Mouse (Mus musculus) neutrophil, adult 5-6 weeks (primary cell): ENCODE measurements around the gene Kif17. TPM values are rescaled to one million over a fixed set of nuclear protein-coding genes. Genes with fewer than 3 reads are reported as not detected.

Source experiments
- ATAC-seq: fragments of 151-379, 151-347 bp; 2 replicates; pipeline ENCODE4 v1.8.0; 2017; ENCODE audit warnings: mild to moderate bottlenecking, moderate TSS enrichment; ENCODE audit not compliant: insufficient number of reproducible peaks, poor library complexity, low FRiP score, severe bottlenecking; ENCODE audit errors: extremely low read depth
- total RNA-seq: library from RNA; stranded (forward); fragments of 200-1000 nt; gene quantifications from 2 replicates; pipeline ENCODE4 v1.2.3, GENCODE M21; 2017

The Kif17 gene
- total RNA-seq = not detected in 2 replicates

- peak; percentile 65 for ATAC-seq
These were observed at the start of gene Kif17, which contains the start of gene Sh2d5 for GRCm38 (mm10) chr4:138250088-138250960. TSS of gene Kif17 (plus strand) at chr4:138250435. TSS of gene Sh2d5 (plus strand) at chr4:138250403.

DNA sequence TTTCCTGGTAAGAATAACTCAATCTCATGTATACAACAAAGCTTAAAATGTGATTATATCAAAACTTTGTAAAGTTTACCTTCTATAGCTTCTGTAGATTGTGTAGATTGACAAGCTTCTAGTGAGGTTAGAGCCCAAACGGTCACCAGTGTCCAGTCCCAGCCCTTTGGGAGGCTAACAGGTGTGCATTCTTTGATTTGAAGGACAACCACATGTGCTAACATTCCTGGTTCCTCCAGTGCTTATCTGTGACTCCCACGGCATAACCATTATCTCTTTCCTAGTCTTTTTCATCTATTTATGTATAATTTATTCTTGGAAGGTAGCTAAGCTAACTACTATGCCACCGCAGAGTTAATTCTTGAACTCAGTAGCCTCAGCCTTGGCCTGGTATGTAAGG lies 49.5 kb upstream of the Kif17 start:
- no peak for ATAC-seq

DNA sequence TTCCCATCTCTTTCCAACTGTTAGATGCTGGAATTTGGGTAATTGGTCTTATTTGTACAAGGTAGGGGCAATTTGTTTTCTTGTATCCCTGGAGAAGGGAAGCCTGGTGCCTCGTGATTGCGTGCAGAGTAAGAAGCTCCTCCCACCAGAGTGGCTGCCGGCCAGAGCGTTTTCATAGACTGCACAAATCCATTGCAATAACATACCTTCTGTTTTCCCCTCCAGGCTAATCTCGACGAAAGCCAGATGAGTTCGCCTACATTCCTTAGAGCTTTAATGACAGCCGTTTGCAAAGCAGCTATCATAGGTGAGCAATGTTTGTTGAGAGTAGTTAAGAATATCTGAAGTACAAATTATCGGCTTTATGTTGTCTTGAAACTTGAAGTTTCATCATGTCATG lies 48.5 kb upstream of the Kif17 start:
- ATAC-seq = no peak

DNA sequence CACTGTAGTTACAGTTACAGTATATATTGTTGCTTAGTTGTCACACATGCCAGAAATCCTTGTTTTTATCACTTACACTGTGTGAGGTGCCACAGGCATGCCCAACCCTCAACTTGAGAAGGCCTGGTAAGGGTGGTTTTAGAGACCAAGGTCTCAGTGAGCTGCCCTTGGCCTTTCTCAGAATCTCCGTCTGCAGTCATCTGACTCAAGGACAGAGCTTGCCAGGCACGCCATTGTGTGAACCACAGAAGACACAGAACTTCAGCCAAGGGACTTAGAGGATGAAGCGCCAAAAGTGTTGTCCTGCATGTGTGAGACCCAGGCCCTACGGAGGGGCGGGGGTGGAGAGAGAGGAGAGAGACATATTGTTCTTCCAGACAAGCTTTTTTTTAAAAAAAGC lies 40.1 kb upstream of the Kif17 start:
- no peak for ATAC-seq

DNA sequence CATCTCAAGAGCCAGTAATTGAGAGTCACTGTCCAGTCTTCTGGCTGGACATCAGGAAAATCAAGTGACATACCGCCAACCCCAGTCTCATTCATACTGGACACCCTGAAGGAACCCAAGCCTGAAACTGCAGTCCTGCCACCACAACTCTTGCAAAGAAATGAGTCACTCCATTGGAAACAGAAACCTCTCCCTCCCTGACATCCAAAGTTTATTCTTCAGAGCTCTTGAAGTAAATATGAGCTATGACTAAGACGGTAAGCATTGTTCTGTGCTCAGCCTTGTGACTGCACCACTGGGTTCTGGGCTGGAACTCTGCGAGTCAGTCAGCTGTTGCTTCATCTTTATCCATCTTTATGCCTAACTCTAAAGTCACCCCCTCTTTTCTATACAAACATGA lies 36.4 kb upstream of the Kif17 start:
- ATAC-seq = no peak

DNA sequence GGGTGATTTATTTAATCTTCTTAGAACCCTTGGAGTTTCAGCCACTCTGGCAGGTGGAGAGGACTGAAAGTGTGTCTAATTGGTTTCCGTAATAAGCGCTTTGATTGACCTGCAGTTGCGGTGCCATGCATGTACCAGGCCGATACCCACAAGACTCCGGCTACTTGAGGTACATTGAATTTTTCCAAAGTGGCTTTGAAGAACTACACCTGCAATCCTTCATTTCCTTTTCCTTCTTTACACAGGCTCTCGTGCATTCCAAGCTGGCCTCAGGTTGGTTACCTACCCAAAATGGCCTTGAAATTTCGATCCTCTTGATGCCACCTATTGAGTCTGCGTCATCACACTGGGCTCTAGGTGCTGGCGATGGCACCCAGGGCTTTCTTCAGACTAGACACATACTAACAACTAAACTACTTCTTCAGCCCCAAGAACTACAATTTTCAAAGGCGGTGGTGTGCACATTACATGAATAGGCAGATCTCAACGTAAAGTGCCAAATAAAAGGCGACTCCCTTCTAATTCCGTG lies 34.5 kb upstream of the Kif17 start:
- no peak for ATAC-seq

DNA sequence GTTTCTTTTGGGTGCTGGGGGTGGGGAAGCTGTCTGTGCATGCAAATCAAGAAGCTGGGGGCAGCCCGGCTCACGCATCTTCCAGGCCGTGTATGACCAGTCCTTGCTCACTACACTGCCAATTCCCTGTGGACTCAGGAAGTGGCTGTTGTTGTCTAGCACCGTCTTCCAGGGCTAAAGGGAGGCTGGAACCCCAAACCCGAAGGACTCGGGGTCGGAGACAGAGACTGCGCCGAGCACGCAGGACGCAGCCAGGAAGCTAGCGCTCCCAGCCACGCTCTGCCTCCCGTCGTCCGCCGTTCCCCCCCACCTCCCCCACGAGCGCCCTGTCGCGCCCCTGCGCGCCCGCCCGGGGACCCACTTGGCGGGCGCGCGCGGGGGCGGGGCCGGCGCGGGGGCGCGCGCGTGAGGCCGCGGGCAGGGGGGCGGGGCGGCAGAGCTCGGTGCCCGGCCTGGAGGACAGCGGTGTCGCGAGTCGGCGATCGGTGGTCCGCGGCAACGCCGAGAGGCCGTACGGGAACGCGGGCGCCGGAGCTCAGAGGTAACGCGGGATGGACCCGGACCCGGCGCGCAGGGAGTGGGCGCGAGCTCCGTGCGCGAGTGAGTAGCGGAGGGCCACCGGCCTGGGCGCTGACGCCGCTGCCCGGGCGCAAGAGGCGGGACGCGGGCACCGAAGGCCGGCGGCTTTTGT lies 33.9 kb upstream of the Kif17 start, which contains the start of gene Hp1bp3:
Hp1bp3 (plus strand) TSS at position 97 of the 691 bp plus-strand sequence.
- ATAC-seq = peak; percentile 15; the same call in 1 of the 2 replicates

GRCm38 (mm10) chr4:138216891-138217392 lies 33.3 kb upstream of the Kif17 start:
- ATAC-seq = peak; percentile 91

- no peak for ATAC-seq
These were observed 32.8 kb upstream of the Kif17 start for GRCm38 (mm10) chr4:138217441-138217840.

- no peak for ATAC-seq
These were observed 32.1 kb upstream of the Kif17 start for GRCm38 (mm10) chr4:138217951-138218685.

DNA sequence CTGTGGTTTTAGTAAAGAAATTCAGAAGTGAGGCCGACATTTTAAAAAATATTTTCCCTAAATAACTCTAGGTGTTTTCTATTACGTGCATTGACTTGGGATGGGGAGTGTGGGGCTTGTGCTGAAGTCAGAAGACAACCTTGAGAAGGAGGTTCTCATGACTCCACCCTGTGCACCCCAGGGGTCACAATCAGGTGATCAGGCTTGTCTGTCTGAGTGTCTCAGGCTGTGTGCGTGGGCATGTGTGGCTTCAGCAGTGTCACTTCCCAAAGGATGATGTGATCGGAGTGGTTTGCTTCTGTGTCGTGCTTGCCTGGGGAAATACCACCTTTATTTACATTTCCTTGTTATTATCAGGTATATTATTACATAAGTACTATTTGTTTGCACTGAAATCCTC lies 30.9 kb upstream of the Kif17 start:
- no peak for ATAC-seq

DNA sequence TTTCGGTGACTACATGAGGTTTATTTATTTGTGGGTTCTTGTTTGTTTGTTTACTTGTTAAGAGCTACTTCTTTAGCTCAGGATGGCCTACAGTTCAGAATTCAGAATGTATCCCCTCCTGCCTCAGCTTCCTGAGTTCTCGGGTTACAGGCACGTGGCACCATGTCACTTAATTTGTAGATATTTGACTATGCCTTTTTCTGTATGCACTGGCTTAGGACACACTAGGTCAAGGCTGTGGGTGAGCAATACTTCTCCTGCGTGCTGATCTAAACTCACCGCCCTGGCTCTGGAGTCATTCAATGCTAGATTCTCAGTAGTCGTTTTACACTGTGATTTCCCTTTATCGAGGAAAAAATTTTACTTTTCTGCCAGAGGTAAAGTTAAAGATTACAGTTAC lies 29.5 kb upstream of the Kif17 start:
- no peak for ATAC-seq

DNA sequence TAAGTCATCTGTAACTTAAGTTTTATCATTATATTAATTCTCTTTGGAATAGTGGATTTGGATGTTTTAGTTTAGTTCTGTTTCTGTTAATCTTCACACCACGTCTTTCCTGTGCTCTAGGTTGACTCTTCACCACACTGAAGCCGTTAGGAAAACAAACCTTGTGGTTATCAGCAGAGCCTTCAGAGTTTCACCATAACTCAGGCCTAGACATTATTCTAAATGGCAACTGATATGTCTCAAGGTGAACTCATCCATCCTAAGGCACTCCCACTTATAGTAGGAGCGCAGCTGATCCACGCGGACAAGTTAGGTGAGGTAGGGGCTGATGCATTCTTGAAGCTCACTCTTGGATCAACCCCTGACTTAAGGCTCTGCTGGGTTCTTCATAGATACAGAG lies 28.8 kb upstream of the Kif17 start:
- ATAC-seq = no peak

DNA sequence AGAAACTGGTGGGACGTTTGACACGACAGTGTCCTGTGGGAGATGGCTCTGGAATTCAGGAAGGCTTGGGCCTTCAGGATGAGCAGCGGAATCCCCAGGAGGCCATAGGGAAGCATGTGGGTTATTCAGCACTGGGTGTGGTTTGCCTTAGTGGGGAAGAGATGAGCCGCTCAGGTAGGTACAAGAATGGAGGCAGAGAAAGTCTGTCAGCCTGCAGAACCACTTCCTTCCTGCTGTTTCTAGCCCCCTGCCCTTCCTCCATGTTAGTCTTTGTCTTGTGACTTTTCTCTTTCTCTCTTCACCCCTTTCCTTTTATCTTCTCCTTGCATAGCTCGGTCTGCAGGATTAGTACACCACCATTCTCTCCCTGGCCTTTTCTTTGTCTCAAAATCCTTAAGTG lies 27.8 kb upstream of the Kif17 start:
- no peak for ATAC-seq

GRCm38 (mm10) chr4:138223623-138224022 lies 26.6 kb upstream of the Kif17 start:
- no peak for ATAC-seq

- ATAC-seq = no peak
These were observed 3.2 kb upstream of the Kif17 start for GRCm38 (mm10) chr4:138246756-138247665.

DNA sequence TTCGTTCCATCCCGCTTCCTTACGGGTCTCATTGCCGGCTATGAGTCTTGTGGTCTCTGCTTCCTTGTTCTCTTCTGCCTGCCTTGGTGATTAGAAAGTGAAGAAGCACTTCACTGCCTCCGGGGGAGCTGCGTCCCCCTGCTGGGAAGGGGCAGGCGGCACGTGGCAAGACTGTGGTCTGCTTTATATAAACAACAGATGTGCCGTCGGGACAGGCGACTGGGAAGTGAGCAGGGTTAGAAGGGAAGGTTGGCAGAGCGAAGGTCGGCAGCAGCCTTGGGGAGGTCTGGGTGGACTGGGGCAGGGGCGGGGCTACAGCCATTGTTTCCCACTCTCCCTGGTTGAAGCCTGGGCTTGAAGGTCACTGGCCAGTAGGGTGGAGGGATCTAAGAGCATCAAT lies 1.6 kb downstream of the Kif17 start:
- no peak for ATAC-seq

- no peak for ATAC-seq
These were observed 2.0 kb downstream of the Kif17 start for GRCm38 (mm10) chr4:138252231-138252630.
